Mouse (Mus musculus) hindbrain, embryonic 10.5 days (tissue): ENCODE measurements around the gene Wfdc2. TPM values are rescaled to one million over a fixed set of nuclear protein-coding genes. Genes with fewer than 3 reads are reported as not detected.
"Not testable (repeated sequence)": the region's sequence is repeated elsewhere in the genome, so short reads cannot be mapped to it uniquely, and the experiment has no call there.

ENCODE experiments used
- DNase-seq: peaks from one replicate; pipeline ENCODE4 v3.0.0-alpha.2; 2017; ENCODE audit warnings: low spot score
- H3K27ac ChIP-seq: fragments of 300-500 bp; sonication (generic); 2 replicates; pipeline ENCODE4 v1.5.1; 2016; ENCODE audit warnings: mild to moderate bottlenecking, moderate library complexity
- H3K27me3 ChIP-seq: fragments of 300-500 bp; sonication (generic); 2 replicates; pipeline ENCODE4 v1.6.1; 2016; ENCODE audit warnings: mild to moderate bottlenecking; ENCODE audit not compliant: poor library complexity, insufficient read depth, severe bottlenecking
- H3K36me3 ChIP-seq: fragments of 300-500 bp; sonication (generic); 2 replicates; pipeline ENCODE4 v1.6.1; 2016; ENCODE audit warnings: mild to moderate bottlenecking, moderate library complexity
- H3K4me1 ChIP-seq: fragments of 300-500 bp; sonication (generic); replicated peaks from 2 replicates; pipeline ENCODE4 v1.6.1; 2016; ENCODE audit warnings: mild to moderate bottlenecking
- H3K4me3 ChIP-seq: fragments of 300-500 bp; sonication (generic); 2 replicates; pipeline ENCODE4 v1.5.1; 2016; ENCODE audit warnings: mild to moderate bottlenecking, moderate library complexity
- H3K9me3 ChIP-seq: fragments of 300-500 bp; sonication (generic); 2 replicates; pipeline ENCODE4 v1.6.1; 2016; ENCODE audit warnings: mild to moderate bottlenecking, moderate library complexity
- WGBS: fragments of 180-500 bp; shearing (Covaris S2); methylation state at CpG from one replicate; pipeline ENCODE4 v1.1.7; 2016; 5-methylcytosine and 5-hydroxymethylcytosine counted together
- polyA plus RNA-seq: library from polyadenylated mRNA; unstranded; fragments of >200 nt; fragmentation: Nextera tagmentation; extraction: Ambion mirVana; gene quantifications from 2 replicates; pipeline ENCODE4 v1.2.1, GENCODE M21; 2016

The Wfdc2 gene
- polyA plus RNA-seq, 1 experiment from 2014 or later: 27.6 TPM

DNA sequence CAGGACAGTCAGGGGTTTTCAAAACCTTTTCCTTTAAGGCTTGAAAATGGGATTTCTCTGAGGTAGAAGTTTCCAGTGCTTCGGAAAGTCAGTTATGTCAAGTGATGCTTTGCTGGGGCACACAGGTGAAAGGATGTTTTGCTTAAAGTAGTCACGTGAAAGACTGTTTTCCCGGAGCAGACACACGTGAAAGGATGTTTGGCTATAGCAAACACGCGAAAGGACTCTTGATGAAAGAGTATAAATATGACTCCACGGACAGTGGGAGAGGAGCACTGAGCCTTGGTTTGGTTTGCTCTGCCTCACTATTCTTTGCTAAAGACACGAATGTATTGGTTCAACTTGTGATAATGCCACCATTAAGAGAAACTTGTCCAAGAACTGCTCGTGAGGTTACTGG lies 10.7 kb upstream of the Wfdc2 start:
- 93% methylated on average over 9 of the region's 9 CpGs for WGBS
- H3K4me1 ChIP-seq: peaks cover 15% of the 10 kb centered on the region
- no peak for DNase-seq
- H3K4me3 ChIP-seq: no peak overlapping the region
- no peaks in the 10 kb centered on the region for H3K9me3 ChIP-seq
- H3K36me3 ChIP-seq: no peaks in the 10 kb centered on the region
- no peak overlapping the region for H3K27ac ChIP-seq
- no peaks in the 10 kb centered on the region for H3K27me3 ChIP-seq

DNA sequence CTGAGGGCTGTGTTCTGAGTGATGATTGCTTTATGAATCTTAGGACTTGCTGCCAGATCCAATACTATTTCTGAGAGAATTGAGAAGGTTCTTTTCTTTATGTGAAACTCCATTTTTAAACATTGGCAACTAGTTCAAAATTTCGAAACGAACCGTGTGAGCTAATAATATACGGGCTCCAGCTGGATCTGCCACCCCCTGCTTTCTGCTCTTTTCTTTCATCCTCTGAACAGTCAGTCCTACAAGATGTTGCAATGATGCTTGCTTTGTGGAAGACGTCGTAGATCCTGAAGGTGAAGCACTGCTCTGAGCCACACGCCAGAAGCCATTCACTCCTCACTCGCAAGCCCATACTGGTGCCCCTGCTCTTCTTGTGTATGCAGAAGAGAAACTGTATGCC lies 3.8 kb upstream of the Wfdc2 start:
- Histone ChIP-seq H3K27me3 (peaks cover 24% of the 10 kb centered on the region), H3K36me3 (no peaks in the 10 kb centered on the region), H3K9me3 (no peaks in the 10 kb centered on the region), H3K4me3 (no peak overlapping the region), H3K4me1 (peaks cover 12% of the 10 kb centered on the region), H3K27ac (no peak overlapping the region)
- 84% methylated on average over 8 of the region's 8 CpGs for WGBS
- no peak for DNase-seq

- peaks cover 24% of the 10 kb centered on the region for H3K27me3 ChIP-seq
- no peak overlapping the region for H3K27ac ChIP-seq
- no peak for DNase-seq
- no peaks in the 10 kb centered on the region for H3K9me3 ChIP-seq
- 50% methylated on average over 16 of the region's 16 CpGs for WGBS
- H3K36me3 ChIP-seq: no peaks in the 10 kb centered on the region
- H3K4me1 ChIP-seq: peaks cover 19% of the 10 kb centered on the region
- H3K4me3 ChIP-seq: no peak overlapping the region
These were observed 3.1 kb upstream of the Wfdc2 start for GRCm38 (mm10) chr2:164558991-164559645.

GRCm38 (mm10) chr2:164560106-164560505 lies 2.1 kb upstream of the Wfdc2 start:
- no peaks in the 10 kb centered on the region for H3K36me3 ChIP-seq
- no peak overlapping the region for H3K27ac ChIP-seq
- 91% methylated on average over 8 of the region's 8 CpGs for whole genome bisulfite sequencing
- H3K9me3 ChIP-seq: no peaks in the 10 kb centered on the region
- H3K4me3 ChIP-seq: no peak overlapping the region
- H3K27me3 ChIP-seq: peaks cover 24% of the 10 kb centered on the region
- peaks cover 24% of the 10 kb centered on the region for H3K4me1 ChIP-seq
- DNase-seq: no peak

DNA sequence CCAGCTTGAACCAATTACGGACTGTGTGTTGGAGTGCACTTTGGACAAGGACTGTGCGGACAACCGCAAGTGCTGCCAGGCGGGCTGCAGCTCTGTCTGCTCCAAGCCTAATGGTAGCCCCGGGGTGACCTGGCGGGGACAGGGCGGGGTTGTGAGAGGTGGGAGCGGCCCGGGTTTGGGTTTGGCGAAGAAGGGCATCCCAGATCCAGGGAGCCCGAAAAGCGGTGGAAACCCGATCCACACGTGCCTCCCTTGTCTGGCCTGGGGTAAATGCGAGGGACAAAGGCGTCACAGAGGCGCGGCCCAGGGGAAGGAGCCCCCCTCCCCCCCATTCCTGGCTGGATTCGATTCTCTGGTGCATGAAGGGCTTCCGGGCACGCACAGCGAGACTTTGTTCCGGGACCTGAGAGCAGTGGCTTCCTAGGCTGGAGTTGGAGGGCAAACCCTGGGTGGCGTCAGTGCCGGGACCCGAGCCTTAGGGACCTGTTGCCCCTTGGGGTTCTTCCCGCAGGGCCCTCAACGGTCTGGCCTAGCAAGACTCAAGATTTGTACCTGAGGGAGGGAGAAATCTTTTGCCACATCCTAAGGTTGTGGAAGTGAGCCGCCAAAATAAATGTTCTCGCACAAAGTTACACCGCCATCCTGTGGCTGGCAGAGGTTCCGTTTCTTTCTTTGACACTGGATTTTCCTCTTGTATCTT lies 1.3 kb downstream of the Wfdc2 start:
- Histone ChIP-seq H3K27ac (peak overlapping the region; percentile 91), H3K36me3 (peaks cover 13% of the 10 kb centered on the region)
- under 1% methylated on average over 32 of the region's 32 CpGs for WGBS

GRCm38 (mm10) chr2:164564346-164564745 lies 2.1 kb downstream of the Wfdc2 start:
- DNase-seq: no peak
- Histone ChIP-seq H3K4me3 (peak overlapping the region; percentile 69; the same call in 1 of the 2 replicates), H3K27ac (0 out of 2 replicates have a peak overlapping the region, but pooled peaks have one; percentile 91), H3K4me1 (peaks cover 24% of the 10 kb centered on the region), H3K27me3 (peaks cover 24% of the 10 kb centered on the region), H3K36me3 (peaks cover 13% of the 10 kb centered on the region), H3K9me3 (peaks cover 5% of the 10 kb centered on the region; the same call in 1 of the 2 replicates)
- 80% methylated on average over 5 of the region's 5 CpGs for WGBS

More for the DNA sequence above, 1.3 kb downstream of the Wfdc2 start:
- H3K4me3 ChIP-seq: peak overlapping the region; percentile 69
- peaks cover 5% of the 10 kb centered on the region; the same call in 1 of the 2 replicates for H3K9me3 ChIP-seq
- peaks cover 24% of the 10 kb centered on the region for H3K27me3 ChIP-seq
- H3K4me1 ChIP-seq: peaks cover 24% of the 10 kb centered on the region
- peak; percentile 73 for DNase-seq

DNA sequence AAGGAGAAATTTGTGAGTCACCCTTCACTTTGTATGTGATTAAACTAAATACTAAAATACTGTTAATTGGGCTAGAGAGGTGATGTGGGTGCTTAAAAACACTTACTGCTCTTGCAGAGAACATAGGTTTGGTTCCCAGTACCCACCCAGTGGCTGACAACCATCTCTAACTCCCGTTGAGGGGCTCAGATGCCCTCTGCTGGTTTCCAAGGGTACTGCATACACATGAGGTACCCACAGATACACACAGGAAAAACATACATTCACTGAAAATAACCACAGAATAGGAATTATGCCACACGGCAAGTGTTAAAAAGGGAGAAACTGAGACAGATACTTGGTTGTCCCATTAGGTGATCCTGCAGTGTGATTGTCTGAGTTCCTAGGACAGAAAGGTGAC lies 4.8 kb downstream of the Wfdc2 start:
- H3K9me3 ChIP-seq: peaks cover 5% of the 10 kb centered on the region; the same call in 1 of the 2 replicates
- H3K4me1 ChIP-seq: peaks cover 24% of the 10 kb centered on the region
- peaks cover 11% of the 10 kb centered on the region for H3K27me3 ChIP-seq
- H3K4me3 ChIP-seq: no peak overlapping the region
- WGBS: 86% methylated on average over 2 of the region's 2 CpGs
- no peak for DNase-seq
- no peak overlapping the region for H3K27ac ChIP-seq
- H3K36me3 ChIP-seq: peaks cover 13% of the 10 kb centered on the region

DNA sequence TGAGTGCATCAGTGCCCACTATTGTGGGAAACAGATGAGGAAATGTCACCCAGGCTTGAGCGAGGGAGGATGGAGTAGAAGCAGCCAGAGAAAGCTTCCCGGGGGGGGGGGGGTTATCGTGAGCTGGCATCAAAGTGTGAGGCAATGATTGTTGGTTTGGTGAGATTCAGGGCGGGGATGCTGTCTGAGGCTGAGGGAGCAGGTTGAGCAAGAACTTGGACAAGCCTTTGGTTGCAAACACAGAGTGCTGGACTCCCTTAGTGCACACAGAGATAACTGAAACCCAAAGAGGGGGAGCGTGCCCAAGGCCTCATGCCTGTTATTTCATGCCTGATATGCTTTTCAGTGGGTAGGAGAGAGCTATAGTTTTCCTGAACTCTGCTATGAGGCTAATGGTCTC lies 5.2 kb downstream of the Wfdc2 start:
- DNase-seq: no peak
- 89% methylated on average over 5 of the region's 5 CpGs for WGBS

DNA sequence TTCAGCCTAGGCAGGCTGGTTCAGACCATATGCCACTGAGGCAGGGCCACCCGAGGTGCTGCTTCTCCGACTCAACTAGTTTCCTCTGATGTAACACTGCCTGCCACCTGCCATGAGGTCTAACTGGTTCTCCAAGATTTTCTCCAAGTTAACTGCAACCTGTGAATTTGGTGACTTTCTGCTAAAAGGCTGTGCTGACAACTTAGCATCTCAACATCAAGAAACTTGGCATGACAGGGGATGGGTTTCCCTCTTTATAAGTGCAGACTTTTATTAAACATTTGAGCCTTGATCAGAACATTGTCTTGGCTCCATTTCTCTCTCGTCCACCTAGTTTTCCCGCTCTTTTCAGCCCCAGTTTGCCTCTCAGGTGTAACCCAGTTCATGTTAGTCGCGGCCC lies 11.1 kb downstream of the Wfdc2 start, which contains the start of gene Spint3:
TSS of gene Spint3 (minus strand) at position 101 of the 400 bp plus-strand sequence.
- H3K36me3 ChIP-seq, H3K9me3 ChIP-seq, DNase-seq, H3K4me3 ChIP-seq, H3K4me1 ChIP-seq, H3K27ac ChIP-seq, H3K27me3 ChIP-seq: not testable (repeated sequence)
- WGBS: 90% methylated on average over 6 of the region's 6 CpGs

More for the DNA sequence above, 5.2 kb downstream of the Wfdc2 start:
- Histone ChIP-seq H3K4me1 (peaks cover 21% of the 10 kb centered on the region), H3K27ac (no peak overlapping the region), H3K9me3 (peaks cover 5% of the 10 kb centered on the region; the same call in 1 of the 2 replicates), H3K27me3 (peaks cover 6% of the 10 kb centered on the region), H3K36me3 (peaks cover 13% of the 10 kb centered on the region), H3K4me3 (no peak overlapping the region)

DNA sequence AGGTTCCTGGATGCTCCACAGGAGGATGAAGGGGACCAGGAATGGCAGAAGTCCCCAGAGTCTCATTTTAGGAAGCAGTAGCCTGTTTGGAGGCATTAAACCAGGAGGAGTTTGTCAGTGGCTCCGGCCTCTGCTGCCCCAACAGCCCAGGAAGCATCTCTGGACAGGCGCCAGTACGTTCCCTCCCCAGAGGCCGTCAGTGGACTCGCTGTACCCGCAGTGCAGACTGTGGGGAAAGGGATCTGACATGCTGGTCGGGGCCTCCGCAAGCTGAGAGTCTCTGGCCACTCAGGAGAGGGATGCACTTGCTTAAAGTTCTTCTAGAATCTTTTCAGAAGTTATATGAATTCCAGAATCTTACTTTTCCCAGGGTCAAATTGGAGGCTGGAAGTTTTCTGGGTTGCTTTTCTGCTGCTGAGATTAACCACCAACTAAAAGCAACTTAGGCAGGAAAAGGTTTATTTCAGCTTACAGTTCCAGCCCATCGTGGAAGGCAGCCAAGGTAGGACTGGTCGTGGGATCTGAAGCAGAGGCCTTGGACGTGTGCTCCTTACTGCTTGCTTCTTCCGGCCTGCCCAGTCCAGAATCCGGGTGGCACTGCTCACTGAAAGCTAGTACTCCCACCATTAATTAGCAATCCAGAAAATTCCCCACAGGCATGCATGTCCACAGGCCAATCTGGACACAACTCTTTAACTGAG lies 23.0 kb downstream of the Wfdc2 start, which contains the start of gene Wfdc6a:
TSS of gene Wfdc6a (minus strand) at position 423 of the 701 bp plus-strand sequence.
- H3K9me3 ChIP-seq, DNase-seq, H3K27me3 ChIP-seq, H3K27ac ChIP-seq, H3K36me3 ChIP-seq, H3K4me3 ChIP-seq: not testable (repeated sequence)
- H3K4me1 ChIP-seq: peaks cover 11% of the 10 kb centered on the region
- WGBS: 80% methylated on average over 13 of the region's 13 CpGs

DNA sequence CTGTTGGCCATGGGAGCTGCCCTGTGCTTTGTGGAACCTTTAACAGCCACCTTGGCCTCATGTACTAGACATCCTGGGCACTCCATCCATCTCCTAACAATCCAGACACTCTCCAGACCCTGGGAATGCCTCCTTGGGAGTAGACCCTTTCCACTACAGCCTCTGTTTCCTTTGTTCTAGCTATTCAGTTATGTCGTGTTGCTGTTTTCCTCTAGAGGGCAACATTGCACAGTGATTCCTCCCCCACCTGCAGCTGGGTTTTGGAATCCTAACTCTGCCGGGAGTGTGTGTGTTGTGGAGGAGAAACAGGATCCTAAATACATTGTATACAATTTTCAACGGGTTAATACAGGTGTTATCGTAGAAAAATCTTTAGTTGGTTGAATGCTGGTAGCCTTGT lies 29.8 kb downstream of the Wfdc2 start:
- Histone ChIP-seq H3K27ac (peak overlapping the region; percentile 64), H3K36me3 (no peaks in the 10 kb centered on the region), H3K4me3 (no peak overlapping the region), H3K4me1 (no peaks in the 10 kb centered on the region), H3K9me3 (no peaks in the 10 kb centered on the region), H3K27me3 (no peaks in the 10 kb centered on the region)
- 8% methylated on average over 4 of the region's 4 CpGs for WGBS
- DNase-seq: peak; percentile 55

- no peak for DNase-seq
- H3K36me3 ChIP-seq: no peaks in the 10 kb centered on the region
- H3K4me1 ChIP-seq: no peaks in the 10 kb centered on the region
- no peaks in the 10 kb centered on the region for H3K27me3 ChIP-seq
- no peaks in the 10 kb centered on the region for H3K9me3 ChIP-seq
- no peak within 1 kb of the TSS for H3K27ac ChIP-seq
- no peak within 1 kb of the TSS for H3K4me3 ChIP-seq
- 82% methylated on average over 4 of the region's 4 CpGs for WGBS
These were observed 31.3 kb downstream of the Wfdc2 start, which contains the start of gene Eppin for GRCm38 (mm10) chr2:164593494-164593893. Eppin (minus strand) TSS chr2:164593594.
